Mouse (Mus musculus): Measurements from ENCODE around the gene Sfrp5.
A peak's percentile ranks its signal among the peaks of the same experiment; 100 is the strongest.

Sfrp5 gene

GRCm38 (mm10) chr19:42201696-42202381, at the start of gene Sfrp5:
Sfrp5 (minus strand) TSS chr19:42202252.
- peak; percentile 79 for DNase-seq (ENCODE audit: low read depth, low spot score)

GRCm38 (mm10) chr19:42249976-42250914, 48.2 kb upstream of the Sfrp5 start:
- DNase-seq (ENCODE audit: low read depth, low spot score) = no peak

GRCm38 (mm10) chr19:42247519-42247918, 45.5 kb upstream of the Sfrp5 start, which contains the start of gene Golga7b:
Golga7b (plus strand) TSS chr19:42247574.
- DNase-seq (ENCODE audit: low read depth, low spot score) = no peak

GRCm38 (mm10) chr19:42246626-42247025, 44.6 kb upstream of the Sfrp5 start:
- DNase-seq (ENCODE audit: low read depth, low spot score) = no peak

GRCm38 (mm10) chr19:42243401-42243800, 41.3 kb upstream of the Sfrp5 start:
- no peak for DNase-seq (ENCODE audit: low read depth, low spot score)

DNA sequence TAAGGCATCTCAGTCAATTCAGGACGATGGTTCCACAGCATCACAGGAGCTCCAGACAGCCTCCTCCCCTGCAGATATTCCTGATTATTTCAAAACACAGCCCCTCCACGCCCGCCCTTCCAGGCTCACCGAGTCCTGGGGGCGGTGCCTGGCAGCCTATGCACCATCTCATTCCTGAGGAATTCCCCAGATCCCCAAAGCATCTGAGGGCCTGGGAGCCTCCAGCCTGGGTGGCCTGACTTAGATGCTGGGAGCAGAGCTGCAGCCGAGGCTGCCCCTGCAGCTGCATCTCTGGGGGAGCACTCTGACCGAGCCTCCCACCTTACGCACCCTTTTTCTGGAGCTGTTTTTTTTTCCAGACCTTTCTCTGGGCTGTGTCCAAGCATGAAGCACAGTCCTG, 38.8 kb upstream of the Sfrp5 start:
- DNase-seq (ENCODE audit: low read depth, low spot score) = no peak

GRCm38 (mm10) chr19:42238341-42238715, 36.3 kb upstream of the Sfrp5 start:
- no peak for DNase-seq (ENCODE audit: low read depth, low spot score)

- no peak for DNase-seq (ENCODE audit: low read depth, low spot score)
Measured at GRCm38 (mm10) chr19:42237602-42238340, 35.7 kb upstream of the Sfrp5 start.

DNA sequence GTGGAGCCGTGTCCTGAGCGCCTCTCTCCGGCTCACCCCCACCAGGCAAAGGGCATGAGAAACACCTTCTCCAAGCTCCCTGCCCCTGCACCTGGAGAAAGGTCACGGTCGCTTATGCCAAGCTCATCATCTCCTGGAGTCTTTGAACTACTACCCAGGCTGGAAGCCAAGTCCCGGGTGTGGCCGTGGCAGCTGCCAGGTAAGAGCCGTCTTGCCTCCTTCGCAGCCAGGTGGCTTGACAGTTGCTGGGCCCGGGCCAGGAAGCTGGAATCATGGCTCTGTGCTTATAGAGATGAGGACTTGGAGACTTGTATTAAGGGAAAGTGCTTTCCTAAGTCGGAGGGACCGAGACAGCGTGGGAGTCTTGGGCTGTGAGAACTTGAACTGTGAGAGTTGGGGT, 28.9 kb upstream of the Sfrp5 start:
- DNase-seq (ENCODE audit: low read depth, low spot score) = no peak

GRCm38 (mm10) chr19:42230288-42230568, 28.2 kb upstream of the Sfrp5 start:
- peak; percentile 27 for DNase-seq (ENCODE audit: low read depth, low spot score)

DNA sequence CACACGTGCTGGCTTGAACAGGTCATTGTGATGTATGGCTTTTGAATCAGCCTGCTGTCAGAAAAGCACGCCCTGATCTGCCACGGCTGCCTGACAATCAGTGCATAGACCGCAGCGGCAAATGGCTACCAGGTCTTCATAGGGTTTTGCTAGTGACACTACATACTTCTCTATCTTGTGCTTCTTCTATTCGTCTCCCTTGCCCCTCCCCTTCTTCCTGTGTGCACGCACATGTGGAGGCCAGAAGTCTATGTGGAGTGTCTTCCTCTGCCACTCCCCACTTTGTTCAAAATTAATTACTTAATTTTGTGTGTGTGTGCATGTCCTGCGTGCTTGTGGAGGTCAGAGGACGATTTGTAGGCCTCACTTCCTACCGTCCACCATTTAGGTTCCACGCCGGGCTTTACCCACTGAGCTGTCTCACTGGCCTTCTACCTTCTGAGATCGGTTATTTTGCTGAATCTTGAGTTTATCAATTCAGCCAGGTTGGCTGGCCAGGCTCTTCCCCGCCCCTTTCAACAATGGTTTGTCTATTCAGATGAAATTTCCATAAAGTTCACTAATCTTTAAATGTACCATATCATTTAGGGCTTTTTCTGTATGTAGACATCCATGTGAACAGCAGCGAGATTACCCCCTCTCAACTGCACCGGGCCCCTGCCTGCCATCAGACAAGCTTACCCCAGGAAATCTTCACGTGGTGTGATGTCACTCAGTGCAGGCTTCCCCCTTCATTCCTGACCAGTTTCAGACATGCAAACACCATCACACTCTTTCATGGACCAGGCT, 27.6 kb upstream of the Sfrp5 start:
- DNase-seq (ENCODE audit: low read depth, low spot score) = no peak

- DNase-seq (ENCODE audit: low read depth, low spot score) = no peak
Measured at GRCm38 (mm10) chr19:42226451-42226850, 24.4 kb upstream of the Sfrp5 start.

DNA sequence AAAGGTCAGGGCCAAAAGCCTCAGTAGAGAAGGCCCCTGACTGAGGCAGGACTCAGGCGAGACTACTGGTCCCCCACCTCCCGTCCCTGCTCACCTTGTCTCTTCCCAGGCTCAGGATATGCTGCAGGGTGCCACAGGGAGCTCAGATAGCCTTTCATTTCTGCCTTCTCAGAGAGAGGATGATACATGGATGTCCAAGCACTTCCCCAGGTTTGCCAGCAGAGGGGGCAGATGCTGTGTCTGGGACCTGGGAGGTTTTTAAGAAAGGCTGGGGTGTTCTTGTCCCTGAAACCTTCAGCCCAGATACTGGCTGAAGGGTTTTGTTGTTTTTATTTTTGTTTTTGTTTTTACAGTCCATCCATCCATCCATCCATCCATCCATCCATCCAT, 15.3 kb upstream of the Sfrp5 start:
- DNase-seq (ENCODE audit: low read depth, low spot score) = peak; percentile 60

DNA sequence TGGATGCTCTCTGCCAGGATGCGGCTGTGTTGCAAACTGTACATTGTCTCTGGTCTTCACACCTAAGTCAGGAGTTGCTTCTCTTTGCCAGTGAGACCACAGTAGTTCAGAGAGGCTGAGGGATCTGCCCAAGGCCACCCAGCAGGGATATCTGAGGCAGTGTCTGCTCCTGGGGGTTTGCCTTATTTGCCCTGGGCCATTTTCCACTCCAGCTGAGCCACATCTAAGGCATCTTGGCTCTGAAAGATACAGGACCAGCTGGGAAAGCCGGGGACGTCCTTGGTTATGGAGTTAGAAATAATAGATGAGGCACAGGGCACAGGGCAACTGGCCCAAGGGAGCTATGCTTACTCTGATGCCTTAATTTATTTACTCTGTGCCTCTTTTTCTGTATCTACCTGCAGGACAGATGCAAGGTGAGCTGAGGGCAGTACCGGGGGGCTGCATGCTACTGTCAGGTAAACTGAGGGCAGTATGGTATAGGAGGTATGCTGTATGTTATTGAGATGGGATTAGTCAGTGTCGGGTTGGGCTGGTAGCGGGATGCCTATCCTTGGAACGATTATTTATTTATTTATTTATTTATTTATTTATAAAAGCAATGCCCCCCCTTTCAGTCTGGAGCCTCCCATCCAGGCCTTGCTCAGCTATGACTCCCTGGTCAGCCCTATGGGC, 14.8 kb upstream of the Sfrp5 start:
- no peak for DNase-seq (ENCODE audit: low read depth, low spot score)

- DNase-seq (ENCODE audit: low read depth, low spot score) = peak; percentile 34
Measured at GRCm38 (mm10) chr19:42214601-42215000, 12.5 kb upstream of the Sfrp5 start.

DNA sequence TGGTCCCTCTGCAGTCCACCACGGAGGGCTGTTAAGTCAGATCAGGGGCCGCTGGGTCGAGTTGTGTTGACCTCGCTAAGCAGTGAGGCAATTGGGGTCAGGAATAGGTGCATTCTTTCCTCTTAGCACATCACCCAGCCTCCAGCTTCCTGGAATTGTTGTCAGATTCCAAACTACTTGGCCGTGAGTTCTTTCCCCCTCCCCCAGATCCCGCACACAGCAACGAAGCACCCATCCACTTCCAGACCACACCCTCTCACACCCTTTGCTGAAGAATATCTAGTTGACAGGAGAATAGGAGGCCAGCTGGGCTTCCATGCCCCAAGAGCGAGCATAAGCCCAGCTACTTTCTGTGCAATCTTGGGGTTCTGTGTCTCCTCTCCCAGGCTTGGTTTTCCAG, 9.9 kb upstream of the Sfrp5 start:
- DNase-seq (ENCODE audit: low read depth, low spot score) = peak; percentile 27

- DNase-seq (ENCODE audit: low read depth, low spot score) = peak; percentile 48
Measured at GRCm38 (mm10) chr19:42209976-42210375, 7.9 kb upstream of the Sfrp5 start.

DNA sequence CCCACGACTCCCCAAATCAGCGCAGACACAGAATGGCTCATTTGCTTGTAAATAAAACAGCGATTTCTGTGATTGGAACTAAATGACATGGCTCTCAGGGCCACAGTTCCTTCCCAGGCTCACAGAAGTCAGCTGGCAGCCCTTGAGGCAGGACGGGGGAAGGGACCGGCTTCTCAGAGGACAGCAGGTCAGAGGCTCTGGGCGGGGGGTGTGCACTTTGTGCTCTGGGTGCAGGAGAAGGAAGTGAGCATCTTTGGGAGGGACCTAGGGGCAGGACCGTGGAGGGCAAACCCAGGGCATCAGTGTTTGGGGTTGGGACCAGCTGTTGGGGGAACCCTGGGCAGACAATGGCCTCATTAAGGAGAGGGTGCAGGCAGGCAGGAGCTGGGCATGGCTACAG, 7.4 kb upstream of the Sfrp5 start:
- no peak for DNase-seq (ENCODE audit: low read depth, low spot score)

- DNase-seq (ENCODE audit: low read depth, low spot score) = no peak
Measured at GRCm38 (mm10) chr19:42205201-42205600, 3.1 kb upstream of the Sfrp5 start.

DNA sequence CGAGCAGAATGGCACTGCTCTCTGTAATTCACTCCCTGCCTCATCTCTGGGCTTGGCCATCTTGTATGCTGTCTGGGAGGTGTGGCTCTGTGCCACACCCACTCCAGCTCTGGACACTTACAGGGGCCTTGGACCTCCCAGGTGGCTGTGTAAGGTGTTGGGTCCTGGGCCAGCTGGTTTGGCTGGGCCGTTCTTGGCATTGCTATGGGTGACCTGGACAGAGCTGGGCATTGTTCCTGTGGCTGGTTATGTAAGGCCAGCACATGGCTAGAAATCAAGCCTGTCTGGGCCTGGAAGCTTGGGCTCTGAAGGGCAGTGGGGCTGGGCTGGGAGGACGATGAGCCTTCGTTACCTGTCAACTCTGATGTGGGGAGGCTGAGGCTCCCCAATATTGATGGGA, 2.3 kb upstream of the Sfrp5 start:
- no peak for DNase-seq (ENCODE audit: low read depth, low spot score)

- no peak for DNase-seq (ENCODE audit: low read depth, low spot score)
Measured at GRCm38 (mm10) chr19:42202467-42202866, 415 bp upstream of the Sfrp5 start.
